Mouse (Mus musculus) bone marrow, adult 2 months (tissue): ENCODE measurements around the gene Capn5.

Experiments
- CTCF ChIP-seq: fragments of 200-500 bp; IDR thresholded peaks from 2 replicates; pipeline ENCODE4 v1.5.1; 2011; ENCODE audit warnings: low read length, control low read depth; ENCODE audit not compliant: control insufficient read depth, insufficient read depth
- POLR2A ChIP-seq: fragments of 200-500 bp; IDR thresholded peaks from 2 replicates; pipeline ENCODE4 v1.6.1; 2011; ENCODE audit warnings: low read depth, mild to moderate bottlenecking, control low read depth, low read length, borderline replicate concordance; ENCODE audit not compliant: control insufficient read depth

DNA sequence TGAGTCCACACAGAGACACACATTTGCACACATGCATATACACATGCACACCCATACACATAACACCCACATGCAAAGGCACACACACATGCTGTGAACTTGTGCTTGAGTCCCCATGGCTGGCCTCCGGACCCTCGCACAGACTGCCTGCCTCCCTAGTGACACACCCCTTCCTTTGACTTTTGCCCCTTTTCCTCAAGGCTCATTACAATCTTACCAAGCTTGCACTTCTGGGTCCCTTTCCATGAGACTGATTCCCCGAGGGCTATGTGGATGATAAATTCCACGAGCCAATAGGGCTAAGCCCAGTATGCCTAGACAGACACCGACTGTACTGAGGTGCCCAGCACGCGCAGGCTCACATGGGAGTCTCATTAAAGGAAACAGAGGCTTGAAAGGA lies 71.8 kb downstream of the Capn5 start:
- TF ChIP-seq POLR2A (no peak), CTCF (no peak)
